Mouse (Mus musculus) urinary bladder, postnatal 14 days (tissue): ENCODE data around the gene Rpn2.

Source experiments
- DNase-seq: peaks from one replicate; pipeline ENCODE4 v3.0.0; 2021; ENCODE audit warnings: low spot score

Rpn2 gene

DNA sequence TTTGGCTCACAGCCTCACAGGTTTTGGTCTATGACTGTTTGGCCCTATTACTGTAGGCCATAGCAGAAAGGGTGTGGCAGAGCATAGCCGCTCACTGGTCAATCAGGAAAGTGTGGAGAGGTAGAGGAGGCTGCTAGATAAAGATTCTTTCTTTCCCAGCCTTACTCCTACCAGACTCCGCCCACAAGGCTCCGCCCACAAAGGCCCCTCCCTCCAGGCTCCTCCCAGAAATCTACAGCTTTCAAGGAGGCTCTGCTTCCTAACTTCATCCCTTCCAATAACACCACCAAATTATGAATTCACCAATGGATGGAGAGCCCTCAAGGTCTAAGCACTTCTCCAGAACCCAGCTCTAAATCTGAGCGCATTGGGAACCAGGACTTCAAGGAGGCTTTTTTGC, 74.4 kb downstream of the Rpn2 start:
- no peak for DNase-seq

DNA sequence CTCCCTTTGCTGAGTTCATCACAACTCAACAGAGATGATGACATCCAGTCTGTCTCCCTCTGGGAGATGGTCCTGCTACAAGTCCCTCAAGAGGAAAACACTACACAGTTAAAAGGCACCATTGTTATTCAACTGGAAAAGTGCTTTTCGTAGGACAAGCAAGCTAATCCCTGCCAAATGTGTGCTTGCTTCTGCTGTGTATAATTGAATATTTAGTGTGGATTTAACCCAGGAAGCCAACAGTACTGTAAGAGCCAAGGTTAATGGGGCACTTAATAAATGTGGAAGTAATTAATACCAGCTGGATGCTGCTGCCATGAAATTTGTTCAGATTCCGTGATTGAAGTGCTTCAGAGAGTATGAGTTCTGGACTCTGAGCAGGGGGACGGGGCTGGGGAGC, 75.3 kb downstream of the Rpn2 start:
- no peak for DNase-seq

DNA sequence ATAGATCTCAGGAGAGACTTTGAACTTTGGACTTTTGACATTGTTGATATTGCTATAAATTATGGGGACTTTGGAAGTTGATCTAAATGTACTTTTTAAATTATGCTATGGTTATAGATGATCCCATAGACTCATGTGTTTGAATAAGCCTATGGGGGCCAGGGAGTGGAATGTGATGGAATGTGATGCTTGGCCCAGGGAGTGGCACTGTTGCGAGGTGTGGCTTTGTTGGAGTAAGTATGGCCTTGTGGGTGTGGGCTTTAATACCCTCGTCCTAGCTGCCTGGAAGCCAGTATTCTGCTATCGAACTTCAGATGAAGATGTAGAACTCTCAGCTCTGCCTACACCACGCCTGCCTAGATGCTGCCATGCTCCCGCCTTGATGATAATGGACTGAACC, 81.2 kb downstream of the Rpn2 start:
- DNase-seq: no peak

DNA sequence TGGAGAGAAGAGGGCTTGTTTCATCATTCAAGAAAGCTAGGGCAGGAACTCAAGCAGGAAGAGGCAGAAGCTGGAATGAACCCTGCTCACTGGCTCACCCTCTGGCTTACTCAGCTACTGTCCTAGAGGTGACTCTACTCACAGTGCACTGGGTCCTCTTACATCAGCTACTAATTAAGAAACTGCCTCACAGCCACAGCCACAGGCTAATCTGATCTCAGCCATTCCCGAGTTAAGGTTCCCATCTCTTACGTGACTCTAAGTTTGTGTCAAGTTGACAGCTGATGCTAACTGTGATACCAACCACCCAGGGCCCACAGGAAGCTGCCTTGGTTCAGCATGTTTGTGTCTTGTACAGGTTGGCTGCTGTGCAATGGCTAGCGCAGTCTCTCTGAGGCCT, 84.2 kb downstream of the Rpn2 start:
- DNase-seq: no peak

DNA sequence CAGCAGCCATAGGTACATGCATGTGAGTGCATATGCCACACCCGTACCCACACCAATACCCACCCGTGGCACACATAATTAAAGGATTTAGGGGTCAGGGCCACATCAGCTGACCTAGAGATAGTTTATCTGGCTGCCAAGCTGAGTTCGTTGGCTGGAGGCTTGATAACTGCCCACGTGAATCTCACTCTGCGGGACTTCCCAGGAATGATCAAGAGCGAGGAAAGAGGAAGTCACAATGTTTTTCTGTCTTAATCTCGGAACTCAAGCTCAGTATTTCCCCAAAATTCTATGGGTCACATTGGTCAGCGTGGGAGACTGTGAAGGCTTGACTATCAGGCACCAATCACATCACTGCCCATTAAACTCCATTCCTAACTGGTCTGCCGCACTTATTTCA, 87.9 kb downstream of the Rpn2 start:
- DNase-seq: no peak

DNA sequence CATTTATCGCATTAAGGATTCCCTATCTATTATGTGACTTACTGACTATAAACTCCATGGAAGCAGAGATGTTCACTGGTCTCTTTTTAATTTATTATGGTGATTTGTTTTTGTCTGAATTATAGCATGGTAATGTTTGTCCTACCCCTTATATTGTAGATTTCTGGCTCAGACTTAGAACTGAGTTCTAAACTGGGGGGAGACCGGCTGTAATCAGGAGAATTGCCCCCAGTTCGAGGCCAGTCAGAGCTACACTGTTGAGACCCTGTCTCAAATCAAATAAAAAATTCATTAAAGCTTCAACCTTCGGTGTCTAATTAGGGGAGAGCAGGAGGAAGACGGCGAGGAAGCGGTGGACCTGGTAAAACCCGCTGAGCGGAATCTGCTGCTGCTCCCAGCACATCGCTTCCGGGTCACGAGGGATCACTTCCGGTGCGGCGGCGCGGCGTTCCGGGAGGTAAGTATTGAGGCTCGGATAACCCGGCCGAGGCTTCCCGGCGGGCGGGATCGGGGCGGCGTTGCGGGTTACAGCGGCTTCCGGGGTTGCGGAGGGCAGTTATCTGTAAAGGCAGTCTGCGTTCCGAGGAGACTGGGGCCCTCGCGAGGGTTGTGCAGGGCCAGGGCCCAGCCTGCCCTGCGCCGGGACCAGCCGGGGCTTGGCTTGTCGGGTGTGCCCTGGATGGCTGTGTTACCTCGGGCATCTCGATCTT, 88.5 kb downstream of the Rpn2 start, which contains the start of gene Manbal:
TSS of gene Manbal (plus strand) at position 411 of the 710 bp plus-strand sequence.
- DNase-seq: peak; percentile 97

DNA sequence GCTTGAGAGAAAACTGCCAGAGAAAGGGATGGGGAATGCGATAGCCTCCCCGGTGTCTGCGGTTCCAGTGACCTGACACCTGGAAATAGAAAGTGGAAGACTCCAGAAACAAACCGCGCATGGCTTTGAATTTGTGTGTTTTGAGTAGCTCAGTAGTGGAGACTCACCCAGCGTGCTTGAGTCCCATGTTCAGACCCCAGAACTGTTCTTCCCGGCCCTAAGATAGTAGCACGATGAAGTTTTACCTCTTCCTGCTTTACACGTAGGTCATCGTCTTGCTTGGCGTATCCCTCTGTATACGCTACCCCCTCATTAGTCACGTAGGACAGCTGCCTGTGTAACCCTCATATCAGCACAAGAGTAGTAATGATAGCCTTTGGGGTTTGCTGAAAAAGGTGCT, 89.2 kb downstream of the Rpn2 start:
- peak; percentile 11 for DNase-seq

DNA sequence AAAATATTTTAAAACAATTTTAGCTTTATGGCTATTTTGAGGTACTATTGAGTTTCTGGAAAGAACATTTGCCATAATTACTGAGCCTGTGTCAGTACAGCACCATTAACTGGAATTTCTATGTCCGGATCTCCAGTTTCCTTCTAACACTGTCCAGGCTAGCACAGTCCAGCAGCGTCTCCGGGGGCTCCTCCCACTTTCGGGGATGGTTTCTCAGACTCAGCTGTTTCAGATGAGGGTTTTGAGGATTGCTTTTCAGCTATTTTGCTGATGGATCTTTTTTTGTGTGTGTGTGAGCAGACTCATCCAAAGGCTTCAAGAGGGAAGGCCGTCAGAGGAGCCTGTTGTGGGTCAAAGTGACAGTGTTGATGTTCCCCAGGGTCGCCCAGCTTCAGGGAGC, 92.9 kb downstream of the Rpn2 start:
- no peak for DNase-seq

DNA sequence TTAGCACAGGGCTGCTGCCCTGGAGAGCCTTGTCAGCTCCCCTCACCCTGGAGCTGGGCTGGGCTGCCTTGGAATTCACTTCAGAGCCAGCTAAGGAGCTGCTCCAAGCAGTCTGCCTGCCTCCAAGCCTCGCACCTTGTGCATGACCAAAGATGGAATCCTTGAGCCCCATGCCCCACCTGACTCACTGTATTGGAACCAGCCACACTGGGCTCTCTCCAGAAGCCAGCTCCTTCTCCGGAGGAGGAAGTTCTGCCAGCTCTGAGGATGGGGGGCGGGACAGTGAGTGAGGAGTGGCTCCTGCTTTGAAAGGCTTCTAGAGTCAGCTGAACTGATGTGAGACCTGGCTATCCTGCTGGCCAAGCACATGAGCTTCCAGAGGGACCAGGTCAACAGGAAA, 94.9 kb downstream of the Rpn2 start:
- peak; percentile 65 for DNase-seq

DNA sequence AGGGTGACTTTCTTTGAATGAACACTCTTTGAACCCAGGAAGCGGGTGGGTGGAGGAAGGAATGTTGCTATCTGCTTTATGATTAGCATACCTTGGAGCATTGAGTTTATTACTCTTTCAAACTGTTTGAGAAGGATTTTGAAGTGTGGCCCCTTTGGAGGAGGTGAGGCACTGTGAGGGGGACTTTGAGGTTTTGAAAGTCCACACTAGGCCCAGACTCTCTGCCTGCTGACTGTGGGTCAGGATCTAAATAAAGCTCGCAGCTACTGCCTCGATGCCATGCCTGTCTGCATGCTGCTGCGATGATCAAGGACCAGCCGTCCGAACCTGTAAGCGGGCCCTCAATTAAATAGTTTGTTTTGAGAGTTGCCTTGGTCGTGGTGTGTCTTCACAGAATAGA, 96.2 kb downstream of the Rpn2 start:
- no peak for DNase-seq
